Mouse (Mus musculus): ENCODE measurements at regions not wholly inside any gene's neighbourhood (a gene's known extent, or its start where the extent isn't known, plus 50 kb on each side); places are given as distances from the start of the nearest gene placed in this dataset.

DNA sequence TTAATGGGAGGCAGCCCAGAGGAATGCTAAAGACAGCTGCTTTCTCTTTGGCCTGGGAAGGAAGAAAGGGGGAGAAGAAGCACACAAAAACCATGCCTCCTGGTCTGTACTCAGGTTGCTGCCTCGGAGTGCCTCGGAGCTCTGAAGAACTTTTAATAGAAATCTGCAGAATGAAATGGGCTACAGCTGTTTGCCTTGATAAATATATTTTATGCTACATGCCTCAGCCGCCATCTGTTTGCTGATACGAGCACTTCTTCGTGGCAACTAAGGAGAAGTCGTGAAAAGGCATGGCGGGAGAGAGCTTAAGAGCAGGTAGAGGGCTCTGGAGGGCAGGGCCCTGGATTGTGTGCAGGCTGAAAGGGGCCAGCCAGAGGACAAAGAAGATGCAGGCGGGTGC lies 69.5 kb upstream of the Kirrel3 start:
- Histone ChIP-seq H3K36me3 (replicated peaks; ENCODE audit: control insufficient read depth, insufficient read depth, low read length) (no peaks in the 10 kb centered on the region), H3K4me1 (ENCODE audit: control insufficient read depth, insufficient read depth) (no peaks in the 10 kb centered on the region), H3K27ac (ENCODE audit: low read depth) (no peak overlapping the region), H3K4me3 (ENCODE audit: low read depth, low read length) (no peak overlapping the region), H3K4me2 (ENCODE audit: low read depth, low read length) (no peak overlapping the region), H3K9me3 (replicated peaks; ENCODE audit: control insufficient read depth, low read length) (no peaks in the 10 kb centered on the region), H3K9ac (replicated peaks; ENCODE audit: low read depth, low read length) (no peak overlapping the region), H3K27me3 (ENCODE audit: control insufficient read depth, insufficient read depth, low read length) (no peaks in the 10 kb centered on the region)
- TF ChIP-seq EP300 (IDR thresholded peaks at IDR 0.05; ENCODE audit: low read depth) (no peak), CTCF (IDR thresholded peaks at IDR 0.05; ENCODE audit: low read depth) (no peak)
- ATAC-seq (ENCODE audit: insufficient read depth, low read depth) (no peak), DNase-seq (ENCODE audit: low spot score) (no peak)
- WGBS = 76% methylated on average over 8 of the region's 8 CpGs

GRCm38 (mm10) chr9:34418100-34418499 lies 67.6 kb upstream of the Kirrel3 start:
- 88% methylated on average over 8 of the region's 8 CpGs for WGBS
- H3K9ac ChIP-seq (replicated peaks; ENCODE audit: low read depth, low read length) = no peak overlapping the region
- no peak overlapping the region for H3K4me2 ChIP-seq (ENCODE audit: low read depth, low read length)
- H3K27me3 ChIP-seq (ENCODE audit: control insufficient read depth, insufficient read depth, low read length) = no peaks in the 10 kb centered on the region
- TF ChIP-seq EP300 (IDR thresholded peaks at IDR 0.05; ENCODE audit: low read depth) = no peak
- no peak for TF ChIP-seq CTCF (IDR thresholded peaks at IDR 0.05; ENCODE audit: low read depth)
- no peaks in the 10 kb centered on the region for H3K9me3 ChIP-seq (replicated peaks; ENCODE audit: control insufficient read depth, low read length)
- no peak overlapping the region for H3K4me3 ChIP-seq (ENCODE audit: low read depth, low read length)
- DNase-seq (ENCODE audit: low spot score) = no peak
- no peaks in the 10 kb centered on the region for H3K4me1 ChIP-seq (ENCODE audit: control insufficient read depth, insufficient read depth)
- H3K36me3 ChIP-seq (replicated peaks; ENCODE audit: control insufficient read depth, insufficient read depth, low read length) = no peaks in the 10 kb centered on the region
- H3K27ac ChIP-seq (ENCODE audit: low read depth) = no peak overlapping the region
- no peak for ATAC-seq (ENCODE audit: insufficient read depth, low read depth)

DNA sequence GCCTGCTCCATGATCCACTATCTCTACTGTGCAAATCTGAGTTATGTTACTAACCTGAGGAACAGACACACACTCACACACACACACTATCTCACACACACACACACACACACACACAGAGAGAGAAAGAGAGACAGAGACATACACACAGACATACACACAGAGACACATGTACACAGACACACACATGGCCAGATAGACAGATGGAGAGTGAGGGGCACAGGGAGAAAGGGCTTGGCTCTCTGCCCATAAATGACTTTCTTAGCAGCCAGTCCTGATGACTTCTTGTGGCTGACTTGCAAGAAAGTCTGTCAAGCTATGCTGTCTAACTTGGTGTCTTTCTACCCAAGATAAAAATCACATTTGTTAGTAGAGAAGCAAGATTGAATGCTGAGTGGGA lies 63.7 kb upstream of the Kirrel3 start:
- Histone ChIP-seq H3K4me3 (ENCODE audit: low read depth, low read length) (no peak overlapping the region), H3K27ac (ENCODE audit: low read depth) (no peak overlapping the region), H3K9me3 (replicated peaks; ENCODE audit: control insufficient read depth, low read length) (no peaks in the 10 kb centered on the region), H3K27me3 (ENCODE audit: control insufficient read depth, insufficient read depth, low read length) (no peaks in the 10 kb centered on the region), H3K36me3 (replicated peaks; ENCODE audit: control insufficient read depth, insufficient read depth, low read length) (no peaks in the 10 kb centered on the region), H3K9ac (replicated peaks; ENCODE audit: low read depth, low read length) (no peak overlapping the region), H3K4me2 (ENCODE audit: low read depth, low read length) (no peak overlapping the region), H3K4me1 (ENCODE audit: control insufficient read depth, insufficient read depth) (no peaks in the 10 kb centered on the region)
- ATAC-seq (ENCODE audit: insufficient read depth, low read depth) (no peak), DNase-seq (ENCODE audit: low spot score) (no peak)
- TF ChIP-seq CTCF (IDR thresholded peaks at IDR 0.05; ENCODE audit: low read depth) = no peak

GRCm38 (mm10) chr9:34423062-34423461 lies 62.6 kb upstream of the Kirrel3 start:
- TF ChIP-seq CTCF (IDR thresholded peaks at IDR 0.05; ENCODE audit: low read depth) (no peak), EP300 (IDR thresholded peaks at IDR 0.05; ENCODE audit: low read depth) (no peak)
- Histone ChIP-seq H3K27me3 (ENCODE audit: control insufficient read depth, insufficient read depth, low read length) (no peaks in the 10 kb centered on the region), H3K4me1 (ENCODE audit: control insufficient read depth, insufficient read depth) (no peaks in the 10 kb centered on the region), H3K4me2 (ENCODE audit: low read depth, low read length) (no peak overlapping the region), H3K9me3 (replicated peaks; ENCODE audit: control insufficient read depth, low read length) (no peaks in the 10 kb centered on the region), H3K36me3 (replicated peaks; ENCODE audit: control insufficient read depth, insufficient read depth, low read length) (no peaks in the 10 kb centered on the region), H3K27ac (ENCODE audit: low read depth) (no peak overlapping the region), H3K9ac (replicated peaks; ENCODE audit: low read depth, low read length) (no peak overlapping the region), H3K4me3 (ENCODE audit: low read depth, low read length) (no peak overlapping the region)
- 59% methylated on average over 7 of the region's 7 CpGs for WGBS
- DNase-seq (ENCODE audit: low spot score) (no peak), ATAC-seq (ENCODE audit: insufficient read depth, low read depth) (no peak)

DNA sequence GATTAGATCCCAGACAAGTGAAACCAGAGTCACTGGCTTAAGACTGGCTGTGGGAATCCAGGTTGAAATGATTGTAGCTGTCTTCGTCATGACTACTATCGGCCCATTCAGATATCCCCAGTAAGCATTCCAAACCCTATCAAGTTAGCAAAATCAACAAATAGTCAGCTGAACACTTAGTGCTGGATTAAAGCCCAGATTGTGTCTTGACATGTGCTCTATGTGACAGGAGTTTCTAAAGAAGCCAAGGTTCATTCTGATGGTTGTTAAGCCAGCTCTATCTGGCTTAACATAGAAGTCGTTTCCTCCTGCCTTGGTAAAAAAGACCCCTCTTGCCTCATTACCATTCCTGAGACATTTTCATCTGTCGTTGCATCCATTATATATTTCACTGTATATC lies 59.1 kb upstream of the Kirrel3 start:
- Histone ChIP-seq H3K36me3 (replicated peaks; ENCODE audit: control insufficient read depth, insufficient read depth, low read length) (no peaks in the 10 kb centered on the region), H3K4me1 (ENCODE audit: control insufficient read depth, insufficient read depth) (no peaks in the 10 kb centered on the region), H3K9ac (replicated peaks; ENCODE audit: low read depth, low read length) (no peak overlapping the region), H3K9me3 (replicated peaks; ENCODE audit: control insufficient read depth, low read length) (no peaks in the 10 kb centered on the region; the same call in 1 of the 2 replicates), H3K4me3 (ENCODE audit: low read depth, low read length) (no peak overlapping the region), H3K27me3 (ENCODE audit: control insufficient read depth, insufficient read depth, low read length) (no peaks in the 10 kb centered on the region), H3K4me2 (ENCODE audit: low read depth, low read length) (no peak overlapping the region), H3K27ac (ENCODE audit: low read depth) (no peak overlapping the region)
- WGBS = 47% methylated on average over 4 of the region's 4 CpGs
- ATAC-seq (ENCODE audit: insufficient read depth, low read depth) (no peak), DNase-seq (ENCODE audit: low spot score) (no peak)
- no peak for TF ChIP-seq CTCF (IDR thresholded peaks at IDR 0.05; ENCODE audit: low read depth)
- TF ChIP-seq EP300 (IDR thresholded peaks at IDR 0.05; ENCODE audit: low read depth) = no peak

DNA sequence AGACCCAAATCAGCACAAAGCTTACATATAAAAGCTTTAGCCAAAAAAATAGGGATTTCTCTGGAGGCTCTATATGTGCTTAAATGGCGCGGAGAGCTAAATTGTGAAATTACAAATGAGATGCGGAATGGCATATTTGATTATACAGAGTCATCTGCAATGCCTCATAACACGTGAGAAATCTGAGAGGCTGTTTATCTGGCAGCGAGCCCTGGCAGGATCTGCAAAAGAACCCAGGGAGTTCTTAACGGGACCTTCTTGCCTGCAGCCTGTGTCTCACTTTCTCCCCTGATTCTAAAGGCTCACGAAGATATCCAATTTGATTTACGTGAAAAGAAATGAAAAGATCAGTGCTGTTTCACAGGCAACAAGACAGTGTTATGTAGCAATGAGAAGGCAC lies 58.0 kb upstream of the Kirrel3 start:
- TF ChIP-seq EP300 (IDR thresholded peaks at IDR 0.05; ENCODE audit: low read depth) = no peak
- no peak for TF ChIP-seq CTCF (IDR thresholded peaks at IDR 0.05; ENCODE audit: low read depth)
- no peak overlapping the region for H3K27ac ChIP-seq (ENCODE audit: low read depth)

More for the DNA sequence above, 58.0 kb upstream of the Kirrel3 start:
- no peak overlapping the region for H3K4me3 ChIP-seq (ENCODE audit: low read depth, low read length)
- no peaks in the 10 kb centered on the region for H3K36me3 ChIP-seq (replicated peaks; ENCODE audit: control insufficient read depth, insufficient read depth, low read length)
- ATAC-seq (ENCODE audit: insufficient read depth, low read depth) = no peak
- no peak overlapping the region for H3K4me2 ChIP-seq (ENCODE audit: low read depth, low read length)
- no peaks in the 10 kb centered on the region; the same call in 1 of the 2 replicates for H3K9me3 ChIP-seq (replicated peaks; ENCODE audit: control insufficient read depth, low read length)
- no peak overlapping the region for H3K9ac ChIP-seq (replicated peaks; ENCODE audit: low read depth, low read length)
- no peaks in the 10 kb centered on the region for H3K27me3 ChIP-seq (ENCODE audit: control insufficient read depth, insufficient read depth, low read length)
- DNase-seq (ENCODE audit: low spot score) = no peak
- WGBS = 65% methylated on average over 8 of the region's 8 CpGs
- no peaks in the 10 kb centered on the region for H3K4me1 ChIP-seq (ENCODE audit: control insufficient read depth, insufficient read depth)

Measured in heart, postnatal 0 days (tissue).